Mouse (Mus musculus): ENCODE data around the gene Sqstm1.
"Not testable (repeated sequence)": the region's sequence is repeated elsewhere in the genome, so short reads cannot be mapped to it uniquely, and the experiment has no call there.

The Sqstm1 gene

DNA sequence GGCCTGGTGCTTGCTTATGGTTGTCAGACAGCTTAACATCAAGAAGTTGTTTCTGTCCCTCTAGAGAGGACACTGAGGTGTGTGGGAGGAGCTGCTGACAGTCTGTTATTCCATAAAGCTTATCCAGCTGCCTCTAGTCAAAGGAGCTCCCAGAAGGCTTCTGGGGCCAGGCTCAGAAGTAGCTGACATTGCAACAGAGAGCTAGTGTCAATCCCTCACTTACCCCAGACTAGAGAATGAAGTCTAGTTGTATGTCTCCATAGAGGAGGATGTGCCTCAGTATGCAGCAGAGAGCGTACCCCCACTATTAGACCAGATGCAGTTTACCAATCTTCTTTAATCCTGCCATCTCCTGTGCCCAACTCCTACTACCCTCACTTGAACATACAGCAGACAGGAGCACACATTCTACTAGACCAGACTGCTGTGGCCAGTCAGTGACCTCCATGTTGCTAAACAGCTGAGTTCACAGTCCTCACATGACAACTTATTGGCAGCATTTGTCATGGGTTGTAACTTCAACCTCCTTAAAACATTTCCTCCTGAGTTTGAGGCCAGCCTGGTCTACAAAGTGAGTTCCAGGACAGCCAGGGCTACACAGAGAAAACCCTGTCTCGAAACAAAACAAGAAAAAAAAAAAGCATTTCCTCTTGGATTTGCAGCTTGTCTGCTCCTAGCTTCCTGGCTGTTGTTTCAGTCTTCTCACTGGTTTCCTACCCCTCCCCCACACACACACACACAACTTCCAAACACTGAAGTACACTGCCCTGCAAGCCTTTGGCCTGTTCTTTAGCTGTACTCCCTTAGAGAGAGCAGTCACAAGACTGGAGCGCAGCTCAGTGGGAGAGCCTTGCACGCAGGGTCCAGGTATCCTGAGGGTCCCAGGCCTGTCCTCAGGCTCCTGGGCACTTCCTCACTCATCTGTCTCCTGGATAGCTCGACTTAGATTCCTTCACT lies 31.8 kb downstream of the Sqstm1 start:
- CTCF ChIA-PET = no interaction called here

DNA sequence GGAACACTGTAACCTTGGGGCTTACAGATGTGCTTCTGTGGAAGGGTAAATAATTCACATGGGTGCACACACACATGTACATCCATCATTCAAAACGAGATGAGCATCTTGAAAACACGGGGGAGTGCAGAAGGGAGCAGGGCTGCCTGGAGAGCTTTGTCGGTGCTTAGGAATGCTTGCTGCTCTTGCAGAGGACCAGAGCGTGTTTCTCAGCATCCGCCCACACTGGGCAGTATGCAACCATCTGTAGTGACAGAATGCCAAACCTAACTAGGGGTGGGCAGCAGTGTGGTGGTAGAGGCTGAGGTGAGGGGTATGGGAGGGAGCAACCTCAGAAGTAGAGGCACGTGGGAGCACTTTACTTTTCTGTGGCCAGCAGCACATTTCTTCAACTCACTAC lies 33.5 kb downstream of the Sqstm1 start:
- CTCF ChIA-PET = no interaction called here

DNA sequence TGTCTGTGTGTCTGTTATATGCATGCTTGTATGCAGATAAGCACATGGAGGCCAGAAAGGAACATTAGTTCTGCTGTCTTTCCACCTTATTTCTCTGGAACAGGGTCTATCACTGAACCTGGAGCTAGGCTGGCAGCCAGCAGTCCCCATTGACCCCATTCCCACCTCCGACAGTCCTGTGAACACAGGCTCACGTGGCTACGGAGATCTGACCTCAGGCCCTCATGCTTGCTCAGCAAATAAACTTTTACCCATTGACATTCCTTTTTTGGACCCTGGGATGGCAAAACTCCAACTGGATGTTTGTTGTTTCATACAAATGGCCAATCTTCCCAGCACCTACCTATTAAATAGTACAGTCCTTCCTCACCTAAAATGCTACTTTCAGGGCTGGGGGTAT lies 34.3 kb downstream of the Sqstm1 start:
- CTCF ChIA-PET = no interaction called here

DNA sequence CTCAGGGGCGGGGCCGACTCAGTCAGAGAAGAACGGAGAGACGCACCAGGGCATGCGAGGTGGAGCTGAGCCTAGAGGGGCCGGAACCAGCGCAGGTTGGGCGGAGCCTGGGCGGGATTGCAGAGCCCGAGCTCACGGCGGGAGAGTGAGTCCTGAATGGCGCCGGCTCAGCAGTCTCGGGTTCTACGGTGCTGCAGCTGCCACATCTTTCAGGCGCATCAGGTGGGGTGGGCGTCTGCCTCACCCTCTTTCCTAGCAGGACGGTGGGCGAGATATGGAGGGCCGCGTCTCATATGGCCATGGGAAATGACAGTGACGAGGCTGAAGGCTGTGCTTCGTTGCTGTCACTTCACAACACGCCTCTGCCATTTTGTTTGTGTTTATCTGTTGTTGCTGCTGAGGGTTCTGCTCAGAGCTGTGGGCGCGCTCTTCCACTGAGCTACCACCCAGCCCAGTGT lies 35.9 kb downstream of the Sqstm1 start:
- CTCF ChIA-PET = no interaction called here

DNA sequence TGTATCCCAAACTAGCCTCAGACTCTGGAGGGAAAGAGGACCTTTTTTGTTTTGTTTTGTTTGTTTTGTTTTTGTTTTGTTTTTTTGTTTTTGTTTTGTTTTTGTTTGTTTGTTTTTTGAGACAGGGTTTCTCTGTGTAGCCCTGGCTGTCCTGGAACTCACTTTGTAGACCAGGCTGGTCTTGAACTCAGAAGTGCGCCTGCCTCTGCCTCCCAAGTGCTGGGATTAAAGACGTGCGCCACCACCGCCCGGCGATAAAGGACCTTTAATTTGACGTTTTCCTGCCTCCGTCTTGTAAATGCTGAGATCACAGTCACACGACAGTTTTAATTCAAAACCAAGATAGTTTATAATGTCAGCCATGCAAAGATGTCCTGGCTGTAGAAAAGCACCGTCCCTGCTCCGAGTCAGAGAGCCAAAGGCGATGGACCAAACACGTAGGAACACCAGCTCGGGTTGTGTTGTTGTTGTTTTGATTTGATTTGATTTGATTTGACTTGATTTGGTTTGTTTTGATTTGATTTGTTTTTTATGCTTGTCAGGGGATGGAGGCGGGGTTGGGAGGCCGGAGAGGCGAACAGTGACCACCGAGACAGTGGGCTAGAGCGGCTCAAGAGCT lies 36.4 kb downstream of the Sqstm1 start, which contains the start of gene Mrnip:
Gene Mrnip, plus strand, starts transcription at position 334 of the 619 bp plus-strand sequence.
- CTCF ChIA-PET = not testable (repeated sequence)

DNA sequence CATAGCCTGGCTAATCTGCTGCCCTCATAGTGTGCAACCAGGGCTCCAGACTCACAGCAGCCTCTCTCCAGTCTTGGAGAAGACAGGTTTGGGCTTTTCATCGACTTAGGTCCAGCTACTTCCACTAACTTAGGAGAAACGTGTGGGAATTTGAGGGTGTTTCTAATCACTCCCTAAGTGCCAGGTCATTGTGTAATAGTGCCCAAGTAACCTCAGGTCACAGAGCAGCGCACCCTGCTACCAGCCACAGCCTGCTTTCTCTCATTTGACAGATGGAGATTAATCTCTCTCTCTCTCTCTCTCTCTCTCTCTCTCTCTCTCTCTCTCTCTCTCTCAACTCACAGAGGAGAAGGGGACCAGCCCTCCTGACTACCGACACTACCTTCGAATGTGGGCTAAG lies 42.3 kb downstream of the Sqstm1 start:
- CTCF ChIA-PET = interaction anchor here (0.7 kb wide), 1 partner anchor 20 kb away, joined by 9 read pairs; no protein-coding TSS in a partner anchor

DNA sequence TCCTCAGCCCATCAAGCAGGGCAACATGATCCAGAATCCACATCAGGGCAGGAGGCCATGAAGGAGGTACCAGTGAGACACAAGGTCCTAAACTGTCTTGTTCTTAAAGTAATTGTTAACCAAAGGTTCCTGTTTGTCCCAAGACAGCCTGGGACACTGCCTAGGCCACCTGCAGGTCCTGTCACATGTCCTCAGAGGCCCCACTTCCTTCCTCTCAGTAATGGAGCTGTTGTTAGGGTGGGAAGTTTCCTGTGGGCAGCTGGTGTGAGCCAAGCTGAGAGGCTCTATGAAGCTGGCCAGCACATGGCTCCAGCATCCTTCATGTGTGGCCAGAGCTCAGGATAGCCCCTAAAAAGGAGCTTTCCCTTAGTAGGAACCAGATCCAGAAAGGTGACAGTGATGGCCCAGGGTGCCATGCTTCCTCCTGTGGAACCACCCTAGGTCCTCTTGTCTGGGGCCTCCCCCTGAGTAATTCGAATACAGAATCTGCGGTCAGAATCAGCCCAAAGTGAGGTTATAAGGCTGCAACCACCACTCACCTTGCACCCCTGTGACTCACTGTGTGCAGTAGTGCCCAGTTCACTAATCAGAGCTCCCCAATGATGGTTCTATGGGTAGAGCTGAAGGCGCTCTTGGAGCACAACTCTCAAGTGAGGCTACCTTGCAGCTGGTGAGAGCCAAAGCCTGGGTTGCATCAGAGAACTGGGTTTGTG lies 48.1 kb downstream of the Sqstm1 start:
- CTCF ChIA-PET = interaction anchor here (1.9 kb wide), 1 partner anchor 69 kb away, joined by 8 read pairs; no protein-coding TSS in a partner anchor

DNA sequence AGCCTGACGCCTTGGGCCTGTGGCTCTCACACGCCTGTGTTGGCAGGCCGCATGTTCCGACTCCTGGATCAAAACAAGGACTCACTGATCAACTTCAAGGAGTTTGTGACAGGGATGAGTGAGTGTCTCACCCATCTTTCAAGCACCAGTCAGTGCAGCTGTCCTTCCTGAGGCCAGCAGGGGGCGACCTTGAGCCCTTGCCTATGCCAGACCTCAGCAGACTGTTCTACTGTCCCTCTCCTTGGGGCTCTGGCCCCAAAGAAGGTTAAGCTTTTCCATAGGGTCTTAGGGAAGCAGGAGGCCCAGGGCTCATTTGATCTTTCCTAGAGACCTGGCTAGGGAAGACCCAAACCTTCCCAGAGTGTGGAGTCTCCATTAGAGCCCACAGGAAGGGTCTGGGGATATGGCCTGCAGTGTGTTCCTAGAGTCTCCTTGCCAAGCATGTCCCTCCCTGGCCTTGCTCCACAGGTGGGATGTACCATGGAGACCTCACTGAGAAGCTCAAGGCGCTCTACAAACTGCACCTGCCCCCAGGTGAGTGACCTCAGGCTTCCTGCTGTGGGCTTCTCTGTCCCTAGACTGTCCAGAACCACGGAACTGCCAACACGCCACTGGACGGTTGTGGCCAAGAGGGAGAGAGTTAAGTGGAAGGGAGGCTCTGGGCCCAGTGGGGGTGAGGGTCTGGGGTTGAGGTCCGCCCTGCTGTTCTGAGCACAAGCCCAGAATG lies 48.9 kb downstream of the Sqstm1 start:
- CTCF ChIA-PET = interaction anchor here (0.5 to 1.9 kb wide), 2 partner anchors 69 to 82 kb away, joined by 3 to 8 read pairs; no protein-coding TSS in a partner anchor

DNA sequence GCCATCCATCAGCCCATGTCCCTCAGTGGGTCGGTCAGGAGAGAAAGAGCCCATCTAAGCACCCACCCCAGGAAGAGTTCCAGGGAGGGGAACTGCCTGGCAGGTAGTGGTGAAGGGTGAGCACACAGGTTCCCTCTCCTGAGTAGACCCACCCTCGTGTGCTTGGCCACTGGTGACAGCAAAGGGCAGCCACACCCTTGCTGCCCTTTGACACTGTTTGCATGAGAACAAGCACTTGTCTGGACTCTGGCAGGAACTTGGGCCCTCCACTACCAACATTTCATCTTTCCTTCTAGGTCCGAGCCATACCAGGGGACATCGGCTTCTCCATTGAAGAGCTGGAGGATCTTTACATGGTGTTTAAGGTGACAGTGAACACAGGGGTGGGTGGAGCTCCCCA lies 51.3 kb downstream of the Sqstm1 start:
- CTCF ChIA-PET = no interaction called here

DNA sequence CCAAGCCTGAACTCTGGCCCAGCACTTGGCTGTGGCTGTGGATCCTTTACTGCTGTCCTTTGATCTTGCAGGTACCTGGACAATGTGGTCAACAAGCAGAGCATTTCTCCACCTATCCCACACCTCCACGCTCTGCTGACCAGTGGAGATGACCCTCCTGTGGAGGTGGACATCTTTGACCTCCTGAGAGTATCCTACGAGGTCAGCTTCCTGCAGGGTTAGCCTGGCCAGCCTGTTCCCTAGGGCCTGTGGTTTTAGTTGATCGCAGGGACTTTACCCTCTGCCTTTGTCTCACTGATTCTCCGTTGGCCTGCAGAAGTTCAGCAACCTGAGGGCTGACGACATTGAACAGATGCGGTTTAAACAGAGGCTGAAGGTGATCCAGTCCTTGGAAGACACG lies 52.3 kb downstream of the Sqstm1 start:
- CTCF ChIA-PET = no interaction called here

DNA sequence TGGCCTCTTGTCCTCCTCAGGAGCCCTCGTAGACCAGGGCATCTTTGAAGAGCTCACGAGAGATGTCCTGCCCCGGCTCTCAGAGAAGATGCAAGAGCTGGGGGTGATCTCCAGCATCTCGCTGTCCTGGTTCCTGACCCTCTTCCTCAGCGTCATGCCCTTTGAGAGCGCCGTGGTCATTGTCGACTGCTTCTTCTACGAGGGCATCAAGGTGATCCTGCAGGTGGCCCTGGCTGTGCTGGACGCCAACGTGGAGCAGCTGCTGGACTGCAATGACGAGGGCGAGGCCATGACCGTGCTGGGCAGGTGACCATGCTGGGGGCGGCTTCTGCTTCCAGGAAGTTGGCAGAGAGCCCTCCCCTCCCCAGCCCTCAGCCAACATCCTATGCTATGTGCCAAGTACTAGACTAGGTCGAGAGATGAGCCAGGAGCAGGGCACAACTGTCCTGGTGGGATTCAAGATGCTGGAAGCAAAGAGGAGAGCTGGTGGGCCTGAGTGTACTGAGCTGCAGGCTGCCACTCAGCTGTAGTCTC lies 53.8 kb downstream of the Sqstm1 start:
- CTCF ChIA-PET = no interaction called here

DNA sequence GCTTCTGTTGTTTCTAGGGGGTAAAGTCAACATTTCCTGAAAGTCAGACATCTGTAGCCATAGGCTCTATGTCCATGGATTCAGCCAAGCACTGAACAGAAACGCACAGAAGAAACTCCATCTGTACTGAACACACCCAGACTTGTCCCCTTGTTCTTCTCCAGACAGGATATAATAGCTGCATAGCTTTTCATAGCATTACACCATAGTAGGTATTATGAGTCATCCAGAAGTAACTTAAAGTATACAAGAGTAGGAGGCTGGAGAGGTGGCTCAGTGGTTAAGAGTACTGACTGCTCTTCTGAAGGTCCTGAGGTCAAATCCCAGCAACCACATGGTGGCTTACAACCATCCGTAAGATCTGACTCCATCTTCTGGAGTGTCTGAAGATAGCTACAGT lies 54.8 kb downstream of the Sqstm1 start:
- CTCF ChIA-PET = no interaction called here

DNA sequence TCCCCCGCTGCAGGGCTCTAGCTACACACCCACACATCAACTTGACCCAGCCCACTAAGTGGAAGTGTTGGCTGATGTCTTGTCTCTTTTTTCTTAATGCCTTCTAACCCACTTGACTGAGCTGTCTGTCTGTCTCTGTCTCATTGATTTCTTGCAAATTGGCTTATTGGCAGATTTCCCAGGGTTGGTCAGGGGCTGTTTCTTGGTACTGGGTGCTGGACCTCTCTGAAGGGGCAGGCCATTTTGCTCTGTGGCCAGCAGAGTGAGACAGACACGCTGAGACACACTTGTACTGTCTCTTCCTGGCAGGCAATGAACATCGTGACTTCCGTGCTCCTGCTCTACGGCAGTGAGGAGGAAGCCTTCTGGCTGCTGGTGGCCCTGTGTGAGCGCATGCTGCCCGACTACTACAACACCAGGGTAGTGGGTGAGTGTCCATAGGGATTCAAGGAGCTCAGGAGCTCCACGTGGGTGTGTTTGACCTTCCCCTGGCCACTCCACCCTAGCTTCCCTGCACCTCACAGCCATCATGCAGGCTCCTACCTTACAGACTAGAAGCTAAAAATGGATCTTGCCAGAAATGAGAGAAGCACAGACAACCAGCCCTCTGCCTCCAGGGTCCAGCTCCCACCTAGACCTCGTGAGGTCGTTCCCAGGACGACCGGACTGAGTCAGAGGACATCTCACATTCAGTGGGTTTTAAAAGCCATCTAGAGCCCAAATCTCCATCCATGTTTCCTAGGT lies 55.7 kb downstream of the Sqstm1 start:
- CTCF ChIA-PET = no interaction called here

DNA sequence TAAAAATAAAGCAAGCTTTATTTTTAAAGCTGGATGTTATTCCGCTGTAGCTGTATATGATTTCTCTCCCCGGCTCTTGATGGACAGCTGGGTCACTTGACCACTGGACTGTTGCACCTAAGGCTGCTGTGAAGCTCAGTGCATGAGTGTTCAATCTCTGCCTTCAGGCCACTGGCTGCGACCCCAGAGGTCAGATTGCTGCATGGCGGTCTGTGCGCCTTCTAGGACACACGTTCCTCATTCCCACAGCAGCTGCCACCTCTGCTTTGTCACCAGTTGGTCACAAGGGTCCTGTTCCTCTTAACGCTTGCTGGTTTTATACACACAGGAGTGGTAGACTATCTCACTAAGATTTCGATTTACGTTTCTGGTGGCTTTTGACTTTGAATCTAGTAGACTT lies 56.5 kb downstream of the Sqstm1 start:
- CTCF ChIA-PET = no interaction called here

DNA sequence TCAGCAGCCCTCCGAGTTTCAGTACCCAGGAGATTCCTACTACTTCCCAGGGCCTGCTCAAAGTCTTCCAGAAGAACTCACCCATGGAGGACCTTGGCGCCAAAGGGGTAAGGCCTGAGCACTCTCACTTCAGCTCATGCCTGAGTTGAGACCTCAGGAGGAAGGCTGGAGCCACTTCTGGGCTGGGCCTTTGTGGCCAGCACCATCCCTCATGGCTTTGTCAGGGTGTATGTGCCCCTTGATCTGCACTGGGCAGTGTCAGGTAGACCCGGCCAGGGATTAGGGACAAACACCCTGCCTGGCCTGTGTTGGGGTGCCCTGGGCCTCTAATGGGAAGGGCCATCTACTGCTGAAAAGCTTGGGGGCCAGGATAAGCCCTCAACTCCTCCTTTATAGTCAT lies 59.3 kb downstream of the Sqstm1 start:
- CTCF ChIA-PET = no interaction called here

DNA sequence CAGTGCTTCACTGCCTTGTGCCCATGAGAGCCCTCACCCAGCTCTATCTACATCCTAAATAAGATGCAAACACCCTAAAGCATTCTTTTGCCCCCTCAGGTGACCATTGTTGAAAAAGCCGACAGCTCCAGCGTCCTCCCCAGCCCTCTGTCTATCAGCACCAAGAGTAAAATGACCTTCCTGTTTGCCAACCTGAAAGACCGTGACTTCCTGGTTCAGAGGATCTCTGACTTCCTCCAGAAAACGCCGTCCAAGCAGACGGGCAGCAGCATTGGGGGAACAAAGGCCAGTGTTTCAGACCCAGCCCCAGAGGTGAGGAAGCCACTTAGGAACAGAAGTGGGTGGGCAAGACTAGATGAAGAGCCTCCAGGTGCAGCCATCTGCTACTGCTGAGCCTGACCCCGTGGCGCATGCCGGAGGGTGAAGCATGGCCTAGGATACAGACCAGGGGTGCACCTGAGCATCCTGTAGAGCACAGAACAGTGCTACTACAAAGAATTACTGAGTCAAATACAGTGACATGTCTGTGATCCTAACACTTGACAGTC lies 61.0 kb downstream of the Sqstm1 start:
- CTCF ChIA-PET = no interaction called here

Data from spleen, embryonic (tissue).